Mouse (Mus musculus) kidney, postnatal 10 days (tissue): ENCODE measurements around the gene Dtnb.
"Not testable (repeated sequence)": the region's sequence is repeated elsewhere in the genome, so short reads cannot be mapped to it uniquely, and the experiment has no call there.

Source experiments
- DNase-seq: peaks from one replicate; pipeline ENCODE4 v3.0.0; 2021; ENCODE audit warnings: mixed read lengths

The Dtnb gene

DNA sequence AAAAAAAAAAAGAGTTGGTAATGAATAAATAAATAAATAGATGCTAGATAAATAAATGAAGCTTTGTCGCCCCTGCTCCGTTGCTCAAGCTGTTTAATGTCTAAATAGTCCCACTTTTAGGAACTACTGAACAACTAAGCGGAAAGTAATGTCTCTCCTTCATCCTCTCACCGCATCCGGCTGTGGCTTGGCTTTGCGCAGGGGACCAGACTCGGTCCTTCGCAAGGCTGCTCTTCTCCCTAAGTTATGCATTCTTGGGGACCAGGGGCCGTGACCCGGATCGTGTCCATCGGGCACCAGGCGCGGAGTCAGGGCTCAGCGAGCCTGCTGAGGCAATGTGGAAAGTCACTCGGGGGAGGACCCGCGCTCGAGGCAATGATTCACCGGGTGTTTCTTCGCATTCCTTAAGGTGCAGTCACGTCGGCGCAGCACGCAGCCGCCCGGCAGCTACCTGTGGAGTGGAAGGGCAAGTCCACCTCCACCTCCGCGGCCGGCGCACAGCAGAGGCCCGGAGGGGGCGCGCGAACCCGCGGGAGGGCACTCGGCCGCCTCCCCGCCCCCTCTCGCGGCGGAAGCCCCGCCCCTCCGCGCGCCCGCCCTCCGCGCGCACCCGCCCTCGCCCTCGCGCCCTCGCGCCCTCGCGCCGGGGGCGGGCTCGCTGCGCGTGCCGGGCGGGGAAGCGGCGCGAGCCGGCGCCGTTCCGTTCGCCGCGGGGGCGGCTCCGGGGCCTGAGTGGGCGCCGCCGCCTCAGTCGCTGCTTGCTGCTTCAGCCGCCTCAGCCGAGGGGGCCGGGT is at the start of gene Dtnb:
Gene Dtnb (plus strand): TSS at position 595 of the 794 bp plus-strand sequence.
- DNase-seq, result peak; percentile 88

DNA sequence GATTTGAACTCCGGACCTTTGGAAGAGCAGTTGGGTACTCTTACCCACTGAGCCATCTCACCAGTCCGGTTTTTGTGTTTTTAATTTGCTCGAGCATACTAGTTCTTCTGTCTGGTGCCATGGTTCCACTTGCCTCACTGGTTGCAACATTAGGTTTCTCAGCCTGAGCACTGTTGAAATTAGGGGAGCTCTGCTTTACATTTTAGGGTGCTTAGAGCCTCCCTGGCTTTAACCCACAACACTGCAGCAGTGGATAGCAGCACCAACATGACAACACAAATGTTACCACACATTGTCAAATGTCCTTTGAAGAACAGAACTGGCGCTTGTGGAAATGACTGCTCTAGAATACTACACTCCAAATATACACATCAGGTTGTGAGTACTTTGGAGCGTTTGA is 46.6 kb upstream of the Dtnb start:
- DNase-seq, result no peak

DNA sequence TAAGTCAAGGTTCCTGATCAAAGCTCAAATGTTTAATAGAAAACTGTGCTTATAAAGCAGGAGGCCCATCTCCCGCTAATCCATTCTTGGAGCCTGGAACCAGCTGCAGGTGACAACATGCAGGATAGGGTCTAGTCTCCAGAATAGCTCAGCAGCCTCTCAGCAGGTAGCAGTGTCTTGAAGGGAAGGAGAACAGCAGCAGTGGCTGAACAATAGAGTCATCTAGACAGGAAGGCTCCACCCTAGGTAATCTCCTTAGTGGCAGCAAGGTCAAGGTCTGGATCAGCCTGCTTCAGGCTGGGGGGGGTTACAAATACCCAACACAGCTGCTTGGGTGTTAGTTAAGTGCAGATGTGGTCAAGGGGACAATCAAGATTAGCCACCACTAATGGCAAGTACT is 36.7 kb upstream of the Dtnb start:
- not testable (repeated sequence) for DNase-seq

DNA sequence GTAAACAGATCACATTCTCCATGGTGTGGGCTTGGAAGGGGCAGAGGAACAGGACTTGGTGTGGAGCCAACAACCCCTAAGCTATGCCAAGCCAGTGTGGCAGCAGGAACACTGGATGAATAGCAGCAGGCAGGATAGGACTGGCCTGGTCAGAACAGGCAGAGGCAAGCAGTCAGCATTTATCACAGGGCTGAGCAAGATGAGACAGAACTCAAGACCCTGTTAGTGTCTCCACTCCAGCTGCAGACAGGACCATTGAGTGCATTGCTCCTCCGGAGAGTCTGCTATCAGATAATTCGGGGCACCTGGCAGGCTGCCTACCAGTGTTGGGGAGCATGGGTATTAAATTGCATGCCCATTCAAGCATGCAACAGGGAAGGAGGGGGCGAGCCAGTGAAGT is 34.6 kb upstream of the Dtnb start:
- DNase-seq, result peak; percentile 37

DNA sequence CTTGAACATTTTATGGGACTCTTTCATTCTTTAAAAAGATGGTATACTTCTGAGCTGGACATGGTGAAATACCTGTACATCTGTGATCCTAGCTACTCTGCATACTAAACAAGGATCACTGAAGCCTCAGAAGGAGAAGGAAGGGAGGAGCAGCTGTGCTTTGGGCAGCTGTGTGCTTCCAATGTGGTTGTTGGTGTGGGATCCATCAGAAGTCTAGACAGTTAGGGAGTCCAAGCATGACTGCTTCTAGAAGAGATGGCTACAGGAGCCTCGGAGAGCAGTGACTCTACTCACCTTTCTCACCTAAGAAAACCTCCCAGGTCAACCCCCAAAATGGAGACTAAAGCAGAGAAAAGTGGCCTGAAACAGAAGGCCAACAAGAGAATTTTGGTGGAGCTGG is 34.1 kb upstream of the Dtnb start:
- DNase-seq, result no peak

DNA sequence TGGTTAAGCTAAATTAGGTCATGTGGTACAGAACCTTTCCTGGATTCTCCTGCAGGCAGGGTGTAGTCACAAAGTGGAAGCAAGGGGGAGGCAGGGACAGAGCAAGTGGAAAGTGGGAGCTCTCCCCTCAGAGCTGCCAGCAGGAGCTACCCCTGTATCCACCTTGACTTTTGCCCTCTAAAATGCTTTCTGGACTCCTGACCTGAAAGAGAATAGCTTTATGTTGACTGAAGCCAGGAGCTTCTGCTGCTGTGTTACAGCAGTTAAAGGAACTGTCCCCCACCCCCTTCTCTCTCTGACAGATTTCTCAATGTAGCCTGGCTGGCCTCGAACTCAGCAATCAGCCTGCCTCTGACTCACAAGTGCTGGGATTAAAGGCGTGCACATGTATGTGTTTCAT is 32.6 kb upstream of the Dtnb start:
- no peak for DNase-seq

DNA sequence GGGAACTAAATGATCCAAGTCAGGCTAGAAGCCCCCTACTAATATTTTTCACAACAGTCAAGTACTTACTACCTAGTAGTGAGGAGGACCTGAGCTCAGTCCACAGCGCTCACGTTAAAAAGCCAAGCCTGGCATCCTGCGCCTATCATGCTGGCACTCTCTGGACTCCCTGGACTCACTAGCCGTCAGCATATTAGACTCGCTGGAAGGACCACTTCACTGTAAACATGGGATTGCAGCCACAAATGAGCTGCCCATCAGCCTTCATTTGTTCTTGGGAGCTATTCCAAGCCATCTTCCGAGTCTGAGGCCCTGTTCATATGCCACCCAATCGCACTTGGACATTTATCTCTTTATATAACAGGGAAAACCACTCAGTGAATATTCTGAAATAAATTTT is 31.3 kb upstream of the Dtnb start:
- no peak for DNase-seq

DNA sequence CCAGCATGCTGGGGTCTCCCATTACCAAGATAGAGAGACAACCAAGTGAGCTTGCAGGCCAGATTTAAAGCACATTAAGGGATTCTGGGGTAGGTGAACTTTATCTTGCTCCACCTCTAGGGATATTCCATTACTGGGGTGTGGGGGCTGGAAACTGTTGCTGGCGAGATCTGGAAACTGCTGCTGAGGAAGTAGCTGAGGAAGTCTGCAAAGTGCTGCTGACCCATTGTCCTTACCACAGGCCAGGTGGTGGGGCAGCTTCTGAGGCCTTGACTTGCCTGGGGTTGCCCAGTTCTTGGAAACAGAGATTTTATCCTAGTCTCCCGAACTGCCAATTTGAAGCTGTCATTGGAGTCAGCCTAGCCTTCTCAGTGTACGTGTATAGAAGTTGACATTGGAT is 26.7 kb upstream of the Dtnb start:
- DNase-seq, result no peak

DNA sequence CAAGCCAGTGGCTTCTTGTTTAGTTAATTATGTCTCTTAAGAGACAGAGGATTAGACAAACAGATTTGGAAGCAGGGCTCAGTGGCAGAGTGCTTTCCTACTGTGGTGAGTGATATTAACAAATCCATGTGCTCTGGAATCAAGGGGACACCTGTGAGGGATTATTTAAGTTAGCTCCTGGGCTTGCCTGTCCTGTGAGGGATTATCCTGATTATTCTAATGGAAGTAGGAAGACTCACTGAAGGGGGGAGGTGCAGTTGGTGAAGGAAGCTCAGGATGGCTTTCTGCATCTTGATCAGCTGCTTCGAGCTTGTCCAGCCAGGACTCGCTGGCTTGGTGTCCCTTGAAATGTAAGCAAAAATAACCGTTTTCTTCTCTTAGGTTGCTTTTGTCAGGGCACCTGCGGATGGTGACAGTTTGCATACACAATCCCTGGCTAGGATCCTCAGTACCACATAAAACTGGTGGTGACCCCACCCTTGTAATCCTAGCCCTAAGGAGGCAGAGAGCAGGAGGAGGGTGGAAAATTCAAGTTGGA is 26.0 kb upstream of the Dtnb start:
- DNase-seq, result no peak

DNA sequence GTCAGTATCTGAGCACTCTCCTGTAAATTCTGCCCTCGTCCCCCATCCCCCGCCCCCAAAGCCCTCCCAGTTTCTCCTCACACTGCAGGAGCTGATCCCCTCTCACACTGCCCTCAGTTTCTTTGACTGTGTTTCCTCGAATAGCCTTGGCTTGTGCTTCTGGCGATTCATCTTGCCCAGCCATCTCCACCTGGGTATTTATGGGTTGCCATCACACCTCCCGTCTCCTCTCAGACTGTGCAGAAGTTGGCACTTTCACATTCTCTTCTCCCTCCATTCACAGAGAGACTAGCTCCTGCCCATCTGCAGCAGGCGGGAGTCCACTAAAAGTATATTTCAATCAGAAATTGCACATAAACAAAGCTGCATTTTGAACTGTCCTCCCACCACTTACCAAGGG is 25.4 kb upstream of the Dtnb start:
- no peak for DNase-seq

DNA sequence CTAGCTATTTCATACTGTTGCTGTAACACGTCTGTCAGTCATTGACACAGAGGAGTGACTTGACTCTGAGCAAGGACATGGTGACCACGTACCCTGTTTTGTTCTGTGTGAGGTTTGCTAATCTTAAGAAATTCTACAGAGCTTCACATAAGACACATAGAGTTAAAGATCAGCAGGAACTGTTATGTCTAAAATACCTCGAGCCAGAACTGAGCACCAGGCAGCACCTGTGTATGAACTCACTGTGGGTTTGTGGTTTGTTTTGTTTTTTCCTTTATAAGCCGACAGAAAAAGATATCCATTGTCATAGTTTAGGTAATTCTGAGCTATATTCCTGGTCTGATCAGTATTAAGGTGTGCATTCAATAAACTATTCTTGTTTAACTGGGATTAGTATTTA is 24.7 kb upstream of the Dtnb start:
- DNase-seq, result no peak

DNA sequence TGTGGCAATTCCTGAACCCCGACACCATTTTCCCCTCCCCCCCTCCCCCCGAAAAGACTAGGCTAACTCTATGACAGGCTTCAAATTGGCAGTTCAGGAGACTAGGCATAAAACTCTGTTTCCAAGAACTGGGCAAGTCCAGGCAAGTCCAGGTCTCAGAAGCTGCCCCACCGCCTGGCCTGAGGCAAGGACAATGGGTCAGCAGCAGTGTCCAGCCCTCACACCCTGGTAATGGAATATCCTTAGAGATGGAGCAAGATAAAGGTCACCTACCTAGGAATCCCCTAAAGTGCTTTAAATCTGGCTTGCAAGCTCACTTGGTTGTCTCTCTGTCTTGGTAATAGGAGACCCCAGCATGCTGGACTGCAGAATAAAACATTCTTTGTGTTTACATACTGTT is 24.3 kb upstream of the Dtnb start:
- DNase-seq, result no peak

DNA sequence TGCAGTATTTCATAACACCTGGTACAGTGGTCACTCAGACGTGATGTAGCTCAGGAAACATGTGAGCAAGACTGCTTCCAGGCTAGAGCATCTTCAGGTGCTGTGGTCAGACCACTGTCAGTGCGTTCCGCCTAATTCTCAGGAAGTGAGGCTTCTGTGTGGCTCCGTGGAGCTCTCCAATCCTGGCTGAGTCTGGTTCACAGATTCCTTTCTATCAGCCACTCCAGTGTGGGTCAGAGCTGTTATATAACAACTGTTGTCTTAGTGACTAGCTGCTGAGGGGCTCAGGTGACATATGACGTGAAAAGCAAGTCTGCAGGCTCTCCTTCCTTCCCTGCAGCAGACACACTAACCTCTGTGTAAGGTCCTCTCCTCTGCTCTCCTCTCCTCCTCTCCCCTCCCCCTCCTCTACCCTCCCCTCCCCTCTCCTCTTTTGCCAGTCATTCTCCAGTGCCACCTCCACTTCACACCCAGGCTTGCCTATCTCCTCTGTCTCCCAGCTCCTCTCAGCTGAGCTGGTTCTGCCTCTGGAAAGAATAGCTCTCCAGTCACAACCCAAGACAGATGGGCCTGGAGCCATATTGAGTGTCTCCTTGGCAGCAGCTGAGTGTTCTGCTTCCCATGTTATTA is 23.5 kb upstream of the Dtnb start:
- no peak for DNase-seq

DNA sequence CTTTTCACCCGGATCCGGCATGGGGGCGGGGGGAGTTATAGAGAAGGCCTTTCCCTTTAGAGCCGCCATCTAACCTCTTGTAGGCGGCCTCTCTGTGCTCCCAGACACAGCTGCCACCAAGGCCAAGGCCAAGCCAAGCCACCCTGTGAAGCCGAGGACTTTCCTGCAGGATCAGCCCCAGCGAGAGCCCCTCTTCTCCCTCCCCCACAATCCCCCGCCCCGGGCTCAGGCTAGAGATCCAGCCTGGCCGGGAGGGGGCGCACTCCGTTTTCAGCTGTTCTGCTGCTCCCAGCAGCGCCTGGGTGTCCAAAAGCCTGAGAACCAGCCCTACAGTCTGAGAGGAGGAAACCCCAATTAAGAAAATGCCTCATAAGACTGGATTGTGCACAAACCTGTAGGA is 21.9 kb upstream of the Dtnb start:
- DNase-seq, result peak; percentile 30

DNA sequence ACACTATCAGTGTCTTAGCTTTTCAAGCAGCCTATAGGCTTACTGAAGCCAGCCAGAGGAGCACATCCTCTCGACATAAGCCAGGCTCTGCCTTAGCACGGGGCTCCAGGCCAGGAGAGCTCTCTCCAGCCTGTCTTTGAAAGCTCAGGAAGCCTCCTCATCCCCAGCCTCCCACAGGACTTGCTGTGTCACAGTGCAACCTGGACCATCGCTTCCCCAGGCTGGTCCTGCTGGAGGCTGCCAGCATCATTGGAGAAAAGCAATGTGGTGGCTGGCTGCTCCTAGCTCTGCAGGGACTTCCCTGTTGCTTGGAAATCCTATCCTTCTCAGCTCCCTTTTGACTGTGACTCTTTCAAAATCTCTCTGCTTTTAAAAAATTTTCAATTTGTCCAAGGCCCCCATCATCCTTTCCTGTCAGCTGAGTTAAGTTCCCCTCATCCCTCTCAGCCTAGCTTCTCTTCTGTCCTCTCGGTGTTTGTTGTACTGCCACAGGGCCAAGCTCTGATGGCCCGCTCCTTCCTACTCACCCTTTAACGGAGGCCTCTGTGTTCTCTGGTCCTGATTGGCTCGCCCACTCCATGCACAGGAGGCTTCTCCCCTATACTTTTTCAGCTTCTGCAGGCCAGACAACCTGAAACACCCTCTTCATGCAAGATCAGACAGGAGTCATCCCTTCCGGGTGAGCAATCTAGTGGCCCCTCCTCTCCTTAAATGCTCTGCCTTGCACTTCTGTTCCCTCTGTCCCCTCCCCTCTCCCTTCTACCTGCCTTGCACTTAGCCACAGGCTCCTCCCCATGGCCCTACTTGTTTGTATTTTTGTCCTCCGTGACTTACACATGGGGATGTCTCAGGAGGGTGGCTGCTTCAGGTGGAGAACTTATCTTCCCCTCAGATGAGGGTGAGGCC is 14.5 kb upstream of the Dtnb start:
- DNase-seq, result no peak

DNA sequence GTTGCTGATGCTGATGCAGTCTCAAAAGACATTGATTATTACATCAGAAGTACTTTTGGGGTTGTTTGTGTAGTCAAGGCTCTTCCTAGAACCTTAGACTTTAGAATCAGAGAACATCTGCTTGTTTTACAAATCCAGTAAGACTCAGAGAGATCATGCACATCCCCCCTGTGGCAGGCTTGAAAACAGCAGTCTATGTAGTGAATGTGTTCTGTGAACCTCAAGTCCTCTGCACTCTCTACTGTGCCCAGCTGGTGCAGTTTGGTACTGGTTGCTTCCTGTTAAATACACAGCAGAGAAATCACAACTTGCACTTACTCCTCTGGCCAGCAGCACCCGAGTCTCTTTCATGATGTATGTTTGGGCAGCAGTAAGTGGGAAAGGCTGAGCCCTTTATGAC is 11.6 kb upstream of the Dtnb start:
- peak; percentile 75 for DNase-seq

DNA sequence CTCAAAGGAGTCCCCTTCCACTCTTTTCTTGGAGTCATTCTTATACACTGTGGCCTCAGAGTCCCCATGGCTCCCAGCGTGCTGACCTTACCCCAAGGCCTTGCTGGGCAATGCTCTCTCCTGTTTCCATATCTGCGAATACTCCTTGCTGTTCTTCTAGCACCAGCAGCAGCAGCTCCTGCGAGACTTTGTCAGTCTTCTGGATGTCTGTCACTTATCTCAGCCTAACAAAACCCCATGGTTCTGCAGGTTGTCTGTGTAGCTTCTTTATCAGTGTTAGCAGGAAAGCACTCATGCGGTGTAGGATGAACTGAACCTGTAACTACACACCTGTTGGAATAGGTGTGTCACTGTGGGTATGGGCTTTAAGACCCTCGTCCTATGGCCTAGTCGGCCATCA is 11.1 kb upstream of the Dtnb start:
- no peak for DNase-seq

DNA sequence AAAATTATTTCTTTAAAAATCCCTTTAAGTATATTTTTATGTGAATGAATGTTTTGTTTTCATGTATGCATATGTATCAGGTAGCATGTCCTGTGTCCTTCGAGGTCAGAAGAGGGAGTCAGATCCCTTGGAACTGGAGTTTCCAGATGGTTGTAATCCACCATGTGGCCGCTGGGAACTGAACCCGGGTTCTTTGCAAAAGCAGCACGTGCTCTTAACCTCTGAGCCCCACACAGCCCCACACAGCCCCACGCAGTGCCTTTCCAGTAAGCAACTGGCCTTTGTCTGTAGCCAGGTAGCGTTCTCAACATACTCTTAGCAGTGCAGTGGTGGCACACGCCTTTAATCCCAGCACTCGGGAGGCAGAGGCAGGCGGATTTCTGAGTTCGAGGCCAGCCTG is 9.4 kb upstream of the Dtnb start:
- no peak for DNase-seq

DNA sequence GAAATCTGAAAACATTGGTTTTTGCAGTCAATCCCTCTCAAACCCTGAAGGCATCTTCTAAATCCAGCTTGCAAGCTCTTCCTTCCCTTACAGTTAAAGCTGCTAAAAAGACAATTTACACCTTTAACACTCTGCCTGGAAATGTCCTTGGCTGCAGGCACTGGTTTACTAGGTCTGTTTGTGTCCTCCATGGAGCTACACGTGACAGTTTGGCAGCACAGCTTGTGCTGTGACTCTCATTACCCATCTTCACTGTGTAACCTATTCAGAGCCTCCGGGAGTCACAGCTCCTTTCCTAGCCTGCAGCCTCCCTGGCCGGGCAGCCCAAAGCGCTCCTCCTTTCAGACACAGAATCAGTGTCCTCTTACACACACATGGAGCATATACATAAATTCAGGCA is 8.5 kb upstream of the Dtnb start:
- no peak for DNase-seq

DNA sequence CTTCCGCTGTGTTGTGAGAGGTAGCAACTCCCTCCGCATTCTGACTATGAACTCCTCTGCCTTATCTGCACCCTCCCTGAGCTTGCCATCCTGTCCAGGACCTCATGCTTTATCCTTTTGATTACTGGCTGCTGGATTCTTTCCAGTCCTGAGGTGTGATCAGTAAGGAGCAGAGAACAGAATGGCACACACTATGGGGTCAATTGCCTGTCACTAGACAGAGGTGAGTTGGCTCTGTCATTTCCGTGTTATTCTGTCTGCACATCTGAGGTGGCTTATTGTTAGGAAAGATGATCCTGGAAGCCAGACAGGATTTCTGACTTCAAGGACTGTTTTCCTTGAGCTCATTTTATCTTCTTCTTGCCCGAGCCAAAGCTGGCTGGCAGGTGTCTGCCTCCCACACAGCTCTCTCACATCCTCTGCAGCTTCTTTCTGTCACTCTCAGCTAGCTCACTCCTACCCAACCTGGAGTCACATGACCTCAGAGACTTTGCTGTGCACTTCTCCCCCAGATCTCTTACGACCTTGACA is 3.7 kb upstream of the Dtnb start:
- DNase-seq, result no peak

DNA sequence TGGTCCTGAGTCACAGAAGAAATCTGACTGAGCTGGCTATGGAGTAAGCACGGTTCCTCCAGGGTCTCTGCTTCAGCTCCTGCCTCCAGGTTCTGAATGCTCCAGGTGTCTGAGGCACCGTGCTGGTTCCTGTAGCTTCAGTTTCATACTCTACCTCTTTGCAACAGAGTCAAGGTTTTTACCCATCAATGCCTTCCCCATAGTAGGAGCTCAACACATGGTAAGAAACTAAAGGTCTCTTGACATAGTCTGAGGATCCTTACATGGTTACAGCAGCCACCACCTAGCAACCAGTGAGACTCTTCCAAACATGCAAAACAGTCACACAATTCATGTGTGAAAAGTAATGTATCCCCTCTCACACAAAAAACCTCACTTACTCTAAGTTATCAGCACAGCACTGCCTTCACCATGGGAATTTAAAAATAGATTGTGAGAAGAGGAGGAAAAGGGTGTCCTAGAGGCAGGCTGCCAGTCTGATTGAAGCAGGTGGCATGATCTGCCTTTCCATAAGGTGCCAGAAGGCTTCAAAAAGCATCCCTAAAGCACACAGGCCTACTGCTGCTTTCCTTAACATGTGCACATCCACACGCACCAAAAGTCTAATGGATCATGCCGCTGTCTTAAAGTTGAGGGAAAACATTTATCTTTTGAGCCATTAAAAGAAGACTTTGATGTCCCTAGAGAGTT is 1.3 kb upstream of the Dtnb start:
- DNase-seq, result no peak

DNA sequence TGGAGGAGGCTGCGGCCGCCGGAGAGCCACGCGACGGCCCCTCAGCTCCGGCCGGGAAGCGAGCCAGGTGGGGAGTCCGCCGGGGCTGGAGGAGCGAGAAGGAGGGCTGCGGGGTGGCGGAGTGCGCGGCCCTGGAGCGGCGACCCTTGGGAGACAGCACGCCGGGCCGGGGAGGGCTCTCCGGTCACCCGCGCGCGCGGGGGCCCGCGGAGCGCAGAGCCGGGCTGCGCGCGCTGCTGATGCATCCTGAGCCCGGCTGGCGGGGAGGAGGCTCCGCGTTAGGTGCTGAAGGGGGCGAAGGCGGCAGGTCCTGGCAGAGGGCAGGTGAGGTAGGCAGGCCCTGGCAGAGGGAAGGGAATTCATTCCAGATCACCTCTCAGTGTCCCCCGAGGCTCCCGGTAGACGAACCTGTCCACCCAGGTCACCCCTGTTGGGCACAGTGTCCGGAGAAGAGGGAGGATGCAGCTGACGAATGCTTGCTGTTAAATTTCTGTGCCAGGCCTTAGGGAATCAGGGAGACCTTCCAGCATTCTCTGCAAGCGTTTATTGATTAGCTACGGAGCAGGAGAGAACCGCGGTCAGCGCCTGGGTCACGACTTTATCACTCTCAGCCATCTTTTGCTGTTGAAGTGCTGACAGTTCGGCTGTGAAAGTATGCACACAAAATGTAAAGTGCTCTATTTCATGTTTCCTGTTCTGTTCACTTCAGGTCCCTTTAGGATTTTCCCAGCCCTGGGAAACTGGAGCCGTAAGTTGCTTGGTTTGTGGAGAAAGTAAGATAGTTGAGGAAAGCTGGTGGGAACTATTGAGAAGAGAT is 608 bp downstream of the Dtnb start:
- peak; percentile 77 for DNase-seq
